ENCODE assay signal across 8 mouse cellular contexts in genomic region chr11:73047542-73047996, GRCm38 (mm10). TPM values are rescaled to one million over a fixed set of nuclear protein-coding genes. Genes with fewer than 3 reads are reported as not detected.
DNase-seq lines count a peak whose midpoint lies in the region; ATAC-seq and TF ChIP-seq lines count a peak whose summit lies in the region.

Gene Ncbp3 (plus strand): TSS chr11:73047783.

- TF ChIP-seq POLR2A in cortical plate, adult 2 months (IDR thresholded peaks at IDR 0.05; ENCODE audit: extremely low read depth, insufficient read depth, low read length) = no peak; the same call in 1 of the 2 replicates

- ATAC-seq in activated CD4-positive, CD25-positive, alpha-beta regulatory T cell, adult 4 months = peak; percentile 94
- peak; percentile 93 for ATAC-seq in megakaryocyte progenitor cell, adult 5-6 weeks (replicated peaks; ENCODE audit: poor library complexity)

- H3K4me1 ChIP-seq in cortical plate, adult 2 months (ENCODE audit: control insufficient read depth, insufficient read depth, low read length) = no peaks in the 10 kb centered on the region

- DNase-seq in gastrocnemius, adult 8-10 months (ENCODE audit: low spot score in 2 of 2) = peak; percentile 93 to 94
- DNase-seq in induced T-regulatory cell, adult 2 months (ENCODE audit: low read depth) = peak; percentile 99
- peak; percentile 82 to 96 for DNase-seq in left cerebral cortex, adult 9 months (ENCODE audit: low spot score in 2 of 2)
- DNase-seq in right cerebral cortex, postnatal 14 days = peak; percentile 94
- DNase-seq in urinary bladder, postnatal 36 days (ENCODE audit: low spot score in 2 of 2) = peak; percentile 91 to 95

- H3K27ac ChIP-seq in cortical plate, adult 2 months (ENCODE audit: insufficient read depth, low read length) = no peak within 1 kb of the TSS

- peak; percentile 58 for TF ChIP-seq CTCF in cortical plate, adult 2 months (IDR thresholded peaks at IDR 0.05; ENCODE audit: extremely low read depth, insufficient read depth, low read length)

- H3K4me3 ChIP-seq in cortical plate, adult 2 months (ENCODE audit: insufficient read depth, low read length) = peak within 1 kb of the TSS; percentile 77

RNA-seq across cellular contexts. Expression of gene Ncbp3, which starts in this region (rescaled TPM):
- polyA plus RNA-seq in activated CD4-positive, CD25-positive, alpha-beta regulatory T cell, adult 4 months (2017; shearing (Covaris generic)) = 10 to 100 TPM; 14.3 to 16.8 TPM
- polyA plus RNA-seq in cortical plate, adult 2 months (2012; rRNA removed) = 4.5 and 4.7 TPM in 2 replicates
- total RNA-seq in gastrocnemius, adult 8-10 months (2022) = 1 to 10 TPM; 2.3 to 3.3 (median 2.9) TPM
- total RNA-seq in megakaryocyte progenitor cell, adult 5-6 weeks (2015) = 9.6 and 10.2 TPM in 2 replicates
- 12.7 and 15.1 TPM in 2 replicates for total RNA-seq in megakaryocyte progenitor cell, adult 5-6 weeks (2017)
